Comparison of ENCODE assay signal across 8 mouse cellular contexts in the genomic region with DNA sequence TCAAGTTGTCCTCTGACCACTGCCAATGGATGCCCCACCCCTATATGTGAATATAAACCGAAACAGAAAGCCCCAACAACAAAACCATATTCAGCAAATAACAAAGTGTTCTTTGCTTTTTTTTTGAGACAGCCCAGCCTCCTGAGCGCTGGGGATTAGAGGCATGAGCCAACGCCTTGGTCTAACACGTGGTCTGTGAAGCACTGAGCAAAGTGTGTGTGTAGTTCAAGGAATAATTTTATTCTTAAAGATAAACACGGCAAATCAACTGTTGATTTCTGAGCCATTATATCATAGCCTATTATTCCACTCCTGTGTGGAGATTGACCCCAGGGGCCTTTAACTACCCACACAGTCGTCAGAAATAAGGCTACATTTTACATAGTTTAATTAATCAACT. TPM values are rescaled to one million over a fixed set of nuclear protein-coding genes. Genes with fewer than 3 reads are reported as not detected.
A peak's percentile ranks its signal among the peaks of the same experiment; 100 is the strongest.
DNase-seq lines count a peak whose midpoint lies in the region; ATAC-seq and TF ChIP-seq lines count a peak whose summit lies in the region.

No protein-coding gene starts in this region.

- H3K27ac ChIP-seq in heart, embryonic 12.5 days (ENCODE audit: poor library complexity, severe bottlenecking): no peak overlapping the region
- no peak overlapping the region for H3K27ac ChIP-seq in ES-Bruce4 (ENCODE audit: insufficient read depth, low read length)
- H3K27ac ChIP-seq in forebrain, postnatal 0 days (ENCODE audit: low read depth, low read length): no peak overlapping the region
- H3K27ac ChIP-seq in midbrain, embryonic 11.5 days (ENCODE audit: low read depth, low read length): no peak overlapping the region

- intact Hi-C loops in heart, postnatal 36 days (cut with DNase I): loop anchor here (10.0 kb wide), 1 partner anchor 1050 kb away; a partner anchor contains a TSS

- no peak overlapping the region; the same call in 1 of the 2 replicates for H3K9ac ChIP-seq in heart, embryonic 12.5 days
- H3K9ac ChIP-seq in ES-Bruce4 (ENCODE audit: low read depth, poor library complexity, severe bottlenecking): peak overlapping the region; percentile 91
- H3K9ac ChIP-seq in forebrain, postnatal 0 days: no peak overlapping the region
- no peak overlapping the region for H3K9ac ChIP-seq in midbrain, embryonic 11.5 days (ENCODE audit: low read length)

- peak overlapping the region; percentile 73 for H3K4me2 ChIP-seq in heart, embryonic 12.5 days
- H3K4me2 ChIP-seq in forebrain, postnatal 0 days (ENCODE audit: low read depth): peak overlapping the region; percentile 81
- H3K4me2 ChIP-seq in midbrain, embryonic 11.5 days: peak overlapping the region; percentile 70

- H3K4me1 ChIP-seq in heart, embryonic 12.5 days (replicated peaks): peaks cover 31% of the 10 kb centered on the region
- peaks cover 2% of the 10 kb centered on the region for H3K4me1 ChIP-seq in ES-Bruce4 (ENCODE audit: control insufficient read depth, insufficient read depth, low read length)
- H3K4me1 ChIP-seq in forebrain, postnatal 0 days (ENCODE audit: insufficient read depth): no peaks in the 10 kb centered on the region; the same call in 1 of the 2 replicates
- H3K4me1 ChIP-seq in midbrain, embryonic 11.5 days (ENCODE audit: control insufficient read depth, insufficient read depth, low read length): peaks cover 11% of the 10 kb centered on the region

- H3K4me3 ChIP-seq in heart, embryonic 12.5 days: peak overlapping the region; percentile 92
- peak overlapping the region; percentile 91 for H3K4me3 ChIP-seq in ES-Bruce4 (ENCODE audit: low read depth, low read length)
- no peak overlapping the region for H3K4me3 ChIP-seq in forebrain, postnatal 0 days (ENCODE audit: low read depth, low read length)
- H3K4me3 ChIP-seq in midbrain, embryonic 11.5 days (ENCODE audit: low read depth, low read length): peak overlapping the region; percentile 78; the same call in 1 of the 2 replicates

- no peak for TF ChIP-seq CTCF in ES-Bruce4 (IDR thresholded peaks at IDR 0.05; ENCODE audit: low read depth, low read length)
- TF ChIP-seq CTCF in forebrain, postnatal 0 days (IDR thresholded peaks at IDR 0.05; ENCODE audit: low read depth): no peak

- ATAC-seq in heart, embryonic 12.5 days (ENCODE audit: insufficient number of reproducible peaks, low FRiP score): no peak
- ATAC-seq in forebrain, postnatal 0 days: no peak
- no peak for ATAC-seq in midbrain, embryonic 11.5 days (ENCODE audit: low FRiP score)
- no peak for ATAC-seq in erythroid progenitor cell, adult 5-6 weeks (replicated peaks; ENCODE audit: low FRiP score, poor library complexity, severe bottlenecking)

- TF ChIP-seq EP300 in ES-Bruce4 (IDR thresholded peaks at IDR 0.05; ENCODE audit: insufficient read depth, low read depth, low read length): no peak

- 0 out of 2 replicates have a peak, but pooled peaks cover 7% of the 10 kb centered on the region for H3K9me3 ChIP-seq in heart, embryonic 12.5 days (replicated peaks)
- no peaks in the 10 kb centered on the region for H3K9me3 ChIP-seq in ES-Bruce4 (replicated peaks; ENCODE audit: control insufficient read depth, insufficient read depth, low read length, poor library complexity, severe bottlenecking)
- H3K9me3 ChIP-seq in forebrain, postnatal 0 days (ENCODE audit: low read length): no peaks in the 10 kb centered on the region
- peaks cover 3% of the 10 kb centered on the region; the same call in 1 of the 2 replicates for H3K9me3 ChIP-seq in midbrain, embryonic 11.5 days (ENCODE audit: control insufficient read depth, low read length)

- peaks cover 24% of the 10 kb centered on the region for H3K36me3 ChIP-seq in heart, embryonic 12.5 days
- peaks cover 31% of the 10 kb centered on the region for H3K36me3 ChIP-seq in ES-Bruce4 (ENCODE audit: control insufficient read depth, insufficient read depth, low read length, poor library complexity, severe bottlenecking)
- peaks cover 18% of the 10 kb centered on the region for H3K36me3 ChIP-seq in forebrain, postnatal 0 days (ENCODE audit: insufficient read depth)
- H3K36me3 ChIP-seq in midbrain, embryonic 11.5 days (ENCODE audit: control insufficient read depth, insufficient read depth, low read length): peaks cover 26% of the 10 kb centered on the region

- WGBS in heart, embryonic 12.5 days: 78% methylated on average over 6 of the region's 6 CpGs
- WGBS in forebrain, postnatal 0 days: 56% methylated on average over 6 of the region's 6 CpGs
- 79% methylated on average over 6 of the region's 6 CpGs for WGBS in midbrain, embryonic 11.5 days

- H3K27me3 ChIP-seq in heart, embryonic 12.5 days (replicated peaks): no peaks in the 10 kb centered on the region
- no peaks in the 10 kb centered on the region for H3K27me3 ChIP-seq in ES-Bruce4 (ENCODE audit: control insufficient read depth, insufficient read depth, low read length, poor library complexity, severe bottlenecking)
- no peaks in the 10 kb centered on the region for H3K27me3 ChIP-seq in forebrain, postnatal 0 days (ENCODE audit: insufficient read depth, low read length)
- H3K27me3 ChIP-seq in midbrain, embryonic 11.5 days (ENCODE audit: control insufficient read depth, insufficient read depth, low read length): no peaks in the 10 kb centered on the region

- no peak for DNase-seq in heart, postnatal 36 days
- no peak for DNase-seq in forebrain, postnatal 0 days
- no peak for DNase-seq in midbrain, embryonic 11.5 days (ENCODE audit: low spot score, missing footprints)
- DNase-seq in right cerebral cortex, postnatal 4 days: no peak
- no peak for DNase-seq in layer of hippocampus, adult 9-11 months

- TF ChIP-seq POLR2A in ES-Bruce4 (IDR thresholded peaks at IDR 0.05; ENCODE audit: insufficient read depth, low read length): no peak

RNA-seq across cellular contexts. Expression of a gene that starts 1.6 kb away (rescaled TPM):
- polyA plus RNA-seq in heart, embryonic 12.5 days (2016; fragmentation: Nextera tagmentation; extraction: Ambion mirVana): 305 TPM in 2 replicates
- 100 to 1,000 TPM; 121 to 131 TPM for total RNA-seq in heart, postnatal 36 days (2021)
- 403 and 417 TPM in 2 replicates for polyA plus RNA-seq in ES-Bruce4 (2011; ENCODE audit: insufficient read depth, insufficient read length, low read depth, missing spikeins)
- 92.1 and 115 TPM in 2 replicates for total RNA-seq in forebrain, postnatal 0 days (2014; rRNA removed)
- 340 and 365 TPM in 2 replicates for polyA plus RNA-seq in forebrain, postnatal 0 days (2015; fragmentation: Nextera tagmentation; extraction: Ambion mirVana)
- 404 and 408 TPM in 2 replicates for polyA plus RNA-seq in midbrain, embryonic 11.5 days (2014; fragmentation: Nextera tagmentation; extraction: Ambion mirVana)
- total RNA-seq in erythroid progenitor cell, adult 5-6 weeks (2015; ENCODE audit: low replicate concordance): 220 and 242 TPM in 2 replicates
- 87.3 and 98.4 TPM in 2 replicates for total RNA-seq in erythroid progenitor cell, adult 5-6 weeks (2017; ENCODE audit: low replicate concordance)

RNA-seq across cellular contexts. Expression of a gene that starts 38.5 kb away (rescaled TPM):
- 0.05 and 0.06 TPM in 2 replicates for polyA plus RNA-seq in heart, embryonic 12.5 days (2016; fragmentation: Nextera tagmentation; extraction: Ambion mirVana)
- total RNA-seq in heart, postnatal 36 days (2021): under 1 TPM; 0.30 to 0.31 TPM
- polyA plus RNA-seq in ES-Bruce4 (2011; ENCODE audit: insufficient read depth, insufficient read length, low read depth, missing spikeins): 2.0 and 2.5 TPM in 2 replicates
- 0.29 TPM in 1 of 2 replicates, not detected in the other for total RNA-seq in forebrain, postnatal 0 days (2014; rRNA removed)
- polyA plus RNA-seq in forebrain, postnatal 0 days (2015; fragmentation: Nextera tagmentation; extraction: Ambion mirVana): not detected in 2 replicates
- 0.04 TPM in 1 of 2 replicates, not detected in the other for polyA plus RNA-seq in midbrain, embryonic 11.5 days (2014; fragmentation: Nextera tagmentation; extraction: Ambion mirVana)
- total RNA-seq in erythroid progenitor cell, adult 5-6 weeks (2015; ENCODE audit: low replicate concordance): not detected in 2 replicates
- total RNA-seq in erythroid progenitor cell, adult 5-6 weeks (2017; ENCODE audit: low replicate concordance): not detected in 2 replicates

RNA-seq across cellular contexts. Expression of a gene that starts 54.3 kb away (rescaled TPM):
- polyA plus RNA-seq in heart, embryonic 12.5 days (2016; fragmentation: Nextera tagmentation; extraction: Ambion mirVana): not detected in 2 replicates
- total RNA-seq in heart, postnatal 36 days (2021): not detected
- not detected in 2 replicates for polyA plus RNA-seq in ES-Bruce4 (2011; ENCODE audit: insufficient read depth, insufficient read length, low read depth, missing spikeins)
- not detected in 2 replicates for total RNA-seq in forebrain, postnatal 0 days (2014; rRNA removed)
- polyA plus RNA-seq in forebrain, postnatal 0 days (2015; fragmentation: Nextera tagmentation; extraction: Ambion mirVana): not detected in 2 replicates
- polyA plus RNA-seq in midbrain, embryonic 11.5 days (2014; fragmentation: Nextera tagmentation; extraction: Ambion mirVana): not detected in 2 replicates
- total RNA-seq in erythroid progenitor cell, adult 5-6 weeks (2015; ENCODE audit: low replicate concordance): not detected in 2 replicates
- total RNA-seq in erythroid progenitor cell, adult 5-6 weeks (2017; ENCODE audit: low replicate concordance): not detected in 2 replicates
